Mouse (Mus musculus): ENCODE results near the gene Slc28a1. TPM values are rescaled to one million over a fixed set of nuclear protein-coding genes. Genes with fewer than 3 reads are reported as not detected.
"Not testable (repeated sequence)": the region's sequence is repeated elsewhere in the genome, so short reads cannot be mapped to it uniquely, and the experiment has no call there.

Gene Slc28a1
- total RNA-seq, 2 experiments from 2014 or later, result not detected

GRCm38 (mm10) chr7:81169351-81169750 lies 54.8 kb downstream of the Slc28a1 start:
- DNase-seq, result no peak

GRCm38 (mm10) chr7:81173931-81174330 lies 59.3 kb downstream of the Slc28a1 start:
- DNase-seq, result no peak

GRCm38 (mm10) chr7:81174654-81175053 lies 60.1 kb downstream of the Slc28a1 start:
- DNase-seq, result no peak

GRCm38 (mm10) chr7:81176187-81176769 lies 61.7 kb downstream of the Slc28a1 start:
- no peak for DNase-seq

GRCm38 (mm10) chr7:81179494-81179893 lies 64.9 kb downstream of the Slc28a1 start:
- DNase-seq, result no peak

GRCm38 (mm10) chr7:81182492-81183175 lies 68.0 kb downstream of the Slc28a1 start:
- no peak for DNase-seq

GRCm38 (mm10) chr7:81183181-81183580 lies 68.6 kb downstream of the Slc28a1 start:
- no peak for DNase-seq

GRCm38 (mm10) chr7:81184136-81184535 lies 69.5 kb downstream of the Slc28a1 start:
- DNase-seq, result no peak

GRCm38 (mm10) chr7:81184651-81185050 lies 70.1 kb downstream of the Slc28a1 start:
- no peak for DNase-seq

GRCm38 (mm10) chr7:81186036-81186435 lies 71.4 kb downstream of the Slc28a1 start:
- DNase-seq, result not testable (repeated sequence)

- DNase-seq, result no peak
Measured at GRCm38 (mm10) chr7:81189180-81189579, 74.6 kb downstream of the Slc28a1 start.

GRCm38 (mm10) chr7:81195509-81195908 lies 80.9 kb downstream of the Slc28a1 start:
- no peak for DNase-seq

- DNase-seq, result no peak
Measured at GRCm38 (mm10) chr7:81196796-81197195, 82.2 kb downstream of the Slc28a1 start.

GRCm38 (mm10) chr7:81198538-81198937 lies 83.9 kb downstream of the Slc28a1 start:
- peak in 1 of 2 experiments; percentile 10 for DNase-seq

GRCm38 (mm10) chr7:81199109-81199508 lies 84.5 kb downstream of the Slc28a1 start:
- DNase-seq, result no peak

- DNase-seq, result no peak
Measured at GRCm38 (mm10) chr7:81199757-81200156, 85.2 kb downstream of the Slc28a1 start.

- no peak for DNase-seq
Measured at GRCm38 (mm10) chr7:81202389-81202788, 87.8 kb downstream of the Slc28a1 start.

GRCm38 (mm10) chr7:81203576-81203975 lies 89.0 kb downstream of the Slc28a1 start:
- not testable (repeated sequence) for DNase-seq

- peak; percentile 26 to 54 for DNase-seq
Measured at GRCm38 (mm10) chr7:81208944-81209343, 94.3 kb downstream of the Slc28a1 start.

GRCm38 (mm10) chr7:81209979-81210685 lies 95.5 kb downstream of the Slc28a1 start:
- no peak for DNase-seq

GRCm38 (mm10) chr7:81211760-81212159 lies 97.2 kb downstream of the Slc28a1 start:
- DNase-seq, result no peak

GRCm38 (mm10) chr7:81212261-81212681 lies 97.7 kb downstream of the Slc28a1 start:
- no peak for DNase-seq

- DNase-seq, result peak; percentile 83 to 84
Measured at GRCm38 (mm10) chr7:81212697-81213346, 98.2 kb downstream of the Slc28a1 start.

Data from layer of hippocampus, postnatal 36 days (tissue).